Mouse (Mus musculus): ENCODE measurements around the gene Osbpl6.

The Osbpl6 gene

GRCm38 (mm10) chr2:76406151-76406936 is at the start of gene Osbpl6:
Osbpl6 (plus strand) TSS chr2:76406508.
- DNase-seq (ENCODE audit: low read depth, low spot score), result peak; percentile 76

GRCm38 (mm10) chr2:76360226-76360625 is 46.1 kb upstream of the Osbpl6 start, which contains the start of gene Cyct:
Cyct (minus strand) TSS chr2:76360450.
- DNase-seq (ENCODE audit: low read depth, low spot score), result no peak

- DNase-seq (ENCODE audit: low read depth, low spot score), result peak; percentile 44
Observed at GRCm38 (mm10) chr2:76362111-76362510, 44.2 kb upstream of the Osbpl6 start.

- DNase-seq (ENCODE audit: low read depth, low spot score), result no peak
Observed at GRCm38 (mm10) chr2:76365811-76366210, 40.5 kb upstream of the Osbpl6 start.

- peak; percentile 88 for DNase-seq (ENCODE audit: low read depth, low spot score)
Observed at GRCm38 (mm10) chr2:76367188-76367922, 39.0 kb upstream of the Osbpl6 start.

GRCm38 (mm10) chr2:76368861-76369660 is 37.2 kb upstream of the Osbpl6 start:
- no peak for DNase-seq (ENCODE audit: low read depth, low spot score)

GRCm38 (mm10) chr2:76369821-76370655 is 36.3 kb upstream of the Osbpl6 start, which contains the start of gene Rbm45:
Rbm45 (plus strand) TSS chr2:76369984.
- peak; percentile 91 for DNase-seq (ENCODE audit: low read depth, low spot score)

- no peak for DNase-seq (ENCODE audit: low read depth, low spot score)
Observed at GRCm38 (mm10) chr2:76370656-76370922, 35.7 kb upstream of the Osbpl6 start.

GRCm38 (mm10) chr2:76372244-76372643 is 34.1 kb upstream of the Osbpl6 start:
- no peak for DNase-seq (ENCODE audit: low read depth, low spot score)

- DNase-seq (ENCODE audit: low read depth, low spot score), result no peak
Observed at GRCm38 (mm10) chr2:76374544-76375206, 31.6 kb upstream of the Osbpl6 start.

- DNase-seq (ENCODE audit: low read depth, low spot score), result no peak
Observed at GRCm38 (mm10) chr2:76378646-76379045, 27.7 kb upstream of the Osbpl6 start.

- no peak for DNase-seq (ENCODE audit: low read depth, low spot score)
Observed at GRCm38 (mm10) chr2:76386531-76386930, 19.8 kb upstream of the Osbpl6 start.

GRCm38 (mm10) chr2:76400178-76400577 is 6.1 kb upstream of the Osbpl6 start:
- DNase-seq (ENCODE audit: low read depth, low spot score), result no peak

- DNase-seq (ENCODE audit: low read depth, low spot score), result peak; percentile 52
Observed at GRCm38 (mm10) chr2:76405596-76406150, 635 bp upstream of the Osbpl6 start.

- peak; percentile 74 for DNase-seq (ENCODE audit: low read depth, low spot score)
Observed at GRCm38 (mm10) chr2:76406937-76407441, 681 bp downstream of the Osbpl6 start.

- no peak for DNase-seq (ENCODE audit: low read depth, low spot score)
Observed at GRCm38 (mm10) chr2:76409526-76409925, 3.2 kb downstream of the Osbpl6 start.

- no peak for DNase-seq (ENCODE audit: low read depth, low spot score)
Observed at GRCm38 (mm10) chr2:76409986-76410385, 3.7 kb downstream of the Osbpl6 start.

- DNase-seq (ENCODE audit: low read depth, low spot score), result no peak
Observed at GRCm38 (mm10) chr2:76412924-76413323, 6.6 kb downstream of the Osbpl6 start.

GRCm38 (mm10) chr2:76417446-76418141 is 11.3 kb downstream of the Osbpl6 start:
- DNase-seq (ENCODE audit: low read depth, low spot score), result no peak

- no peak for DNase-seq (ENCODE audit: low read depth, low spot score)
Observed at GRCm38 (mm10) chr2:76418142-76418518, 11.8 kb downstream of the Osbpl6 start.

All from mesoderm, embryonic 11.5 days (tissue).